Mouse (Mus musculus): Measurements from ENCODE around the gene Irak2.

Irak2 gene

GRCm38 (mm10) chr6:113638302-113639040 is at the start of gene Irak2:
Gene Irak2, plus strand, starts transcription at chr6:113638467.
- DNase-seq (ENCODE audit: low read depth) = peak; percentile 98

- DNase-seq (ENCODE audit: low read depth) = no peak
Observed at GRCm38 (mm10) chr6:113592637-113593036, 45.6 kb upstream of the Irak2 start.

- DNase-seq (ENCODE audit: low read depth) = no peak
Observed at GRCm38 (mm10) chr6:113597945-113598344, 40.3 kb upstream of the Irak2 start.

DNA sequence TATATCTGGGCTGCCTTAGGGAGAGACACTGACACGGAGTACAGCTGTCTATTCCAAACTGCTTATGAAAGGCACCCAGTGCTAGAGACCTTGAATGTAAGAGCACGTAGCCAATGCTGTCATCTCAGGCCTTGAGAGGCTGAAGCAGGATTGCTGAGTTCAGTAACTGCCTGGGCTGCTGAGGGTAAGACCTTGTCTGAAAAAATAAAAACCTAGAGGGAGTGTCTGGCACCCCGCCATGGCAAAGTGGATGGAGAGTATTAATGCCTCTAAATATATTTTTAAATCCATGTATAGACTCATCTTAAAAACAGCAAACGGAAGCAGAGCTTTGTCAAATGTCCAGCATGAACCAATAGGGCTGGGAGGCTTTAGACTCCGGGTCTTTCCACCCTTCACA is 38.4 kb upstream of the Irak2 start:
- peak; percentile 51 for DNase-seq (ENCODE audit: low read depth)

DNA sequence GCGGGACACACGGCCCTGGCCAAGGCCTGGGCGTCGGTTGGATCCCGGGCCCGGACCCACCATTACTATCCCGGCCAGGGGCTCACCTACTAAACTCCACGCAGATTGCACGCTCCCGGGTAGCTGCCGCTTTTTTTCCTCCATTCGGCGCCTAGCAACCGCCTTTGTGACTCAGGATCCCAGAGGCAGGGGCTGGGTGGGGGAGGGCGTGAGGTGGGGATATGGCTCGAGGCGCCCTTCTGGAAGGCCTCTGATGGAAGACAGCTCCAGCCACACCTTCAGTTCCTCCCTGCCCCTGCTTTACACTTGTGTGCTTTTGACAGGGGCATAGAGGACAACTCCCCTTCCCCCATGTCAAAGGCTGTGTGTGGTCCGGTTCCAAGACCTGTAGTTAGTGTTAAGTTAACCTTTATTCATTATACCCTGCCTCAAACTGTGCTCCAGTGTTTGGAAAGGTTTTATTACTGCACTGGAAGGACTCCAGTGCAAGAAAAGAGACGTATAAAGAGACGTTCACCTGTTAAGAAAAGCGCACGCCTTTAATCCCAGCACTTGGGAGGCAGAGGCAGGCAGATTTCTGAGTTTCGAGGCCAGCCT is 37.6 kb upstream of the Irak2 start, which contains the start of gene Fancd2os:
Gene Fancd2os (minus strand): TSS at position 173 of the 597 bp plus-strand sequence.
- DNase-seq (ENCODE audit: low read depth) = no peak

DNA sequence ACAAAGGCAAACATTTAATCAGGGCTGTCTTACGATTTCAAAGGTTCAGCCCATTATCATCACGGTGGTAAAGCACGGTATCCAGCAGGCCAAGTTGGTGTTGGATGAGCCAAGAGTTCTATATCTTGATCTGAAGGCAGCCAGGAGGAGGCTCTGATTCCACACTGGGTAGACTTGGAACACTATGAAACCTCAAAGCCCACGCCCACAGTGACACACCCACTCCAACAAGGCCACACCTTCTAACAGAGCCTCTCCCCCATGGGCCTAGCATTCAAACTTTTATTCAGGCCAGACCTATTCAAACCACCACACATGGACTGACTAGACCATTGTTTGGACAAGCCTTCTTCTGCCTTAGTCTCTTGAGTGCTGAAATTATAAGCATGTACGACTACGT is 35.4 kb upstream of the Irak2 start:
- DNase-seq (ENCODE audit: low read depth) = peak; percentile 27

- no peak for DNase-seq (ENCODE audit: low read depth)
Observed at GRCm38 (mm10) chr6:113603993-113604392, 34.3 kb upstream of the Irak2 start.

- DNase-seq (ENCODE audit: low read depth) = peak; percentile 99
Observed at GRCm38 (mm10) chr6:113604432-113605223, 33.6 kb upstream of the Irak2 start, which contains the start of gene Brk1. Gene Brk1, plus strand, starts transcription at chr6:113604772.

DNA sequence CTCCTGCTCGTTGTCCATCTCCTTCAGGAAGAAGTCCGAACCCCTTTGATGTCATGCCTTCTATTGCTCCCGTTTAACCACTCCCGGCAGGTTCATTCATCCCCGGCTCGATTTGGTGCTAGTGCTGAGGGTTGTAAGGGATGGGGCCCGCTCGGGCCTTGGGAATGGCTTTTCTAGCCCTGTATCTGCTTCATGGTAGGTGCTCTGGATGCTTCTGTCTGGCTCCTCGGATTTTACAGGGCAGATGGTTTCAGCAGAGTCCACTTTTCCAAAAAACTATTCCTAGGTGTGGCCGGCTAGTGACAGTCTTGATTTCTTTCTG is 33.1 kb upstream of the Irak2 start:
- DNase-seq (ENCODE audit: low read depth) = no peak

DNA sequence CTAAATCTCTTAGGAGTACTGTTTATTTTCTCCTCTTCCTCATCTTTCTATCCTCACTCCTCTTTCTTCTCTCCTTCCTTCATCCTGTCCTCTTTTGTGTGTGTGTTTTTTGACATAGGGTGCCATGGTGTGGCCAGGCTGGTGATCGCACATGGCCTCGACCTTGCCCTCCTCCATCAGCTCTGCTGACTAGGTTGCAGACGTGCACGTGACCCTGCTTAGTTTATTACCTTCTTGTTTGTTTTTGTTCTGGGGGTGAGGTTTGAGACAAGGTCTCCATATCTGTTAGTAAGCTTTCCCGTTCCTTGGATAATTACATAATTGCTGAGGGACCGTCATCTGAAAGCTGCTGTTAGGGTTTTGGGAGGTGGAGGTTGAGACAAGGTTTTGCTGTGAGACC is 29.4 kb upstream of the Irak2 start:
- DNase-seq (ENCODE audit: low read depth) = no peak

GRCm38 (mm10) chr6:113609293-113609692 is 29.0 kb upstream of the Irak2 start:
- DNase-seq (ENCODE audit: low read depth) = no peak

DNA sequence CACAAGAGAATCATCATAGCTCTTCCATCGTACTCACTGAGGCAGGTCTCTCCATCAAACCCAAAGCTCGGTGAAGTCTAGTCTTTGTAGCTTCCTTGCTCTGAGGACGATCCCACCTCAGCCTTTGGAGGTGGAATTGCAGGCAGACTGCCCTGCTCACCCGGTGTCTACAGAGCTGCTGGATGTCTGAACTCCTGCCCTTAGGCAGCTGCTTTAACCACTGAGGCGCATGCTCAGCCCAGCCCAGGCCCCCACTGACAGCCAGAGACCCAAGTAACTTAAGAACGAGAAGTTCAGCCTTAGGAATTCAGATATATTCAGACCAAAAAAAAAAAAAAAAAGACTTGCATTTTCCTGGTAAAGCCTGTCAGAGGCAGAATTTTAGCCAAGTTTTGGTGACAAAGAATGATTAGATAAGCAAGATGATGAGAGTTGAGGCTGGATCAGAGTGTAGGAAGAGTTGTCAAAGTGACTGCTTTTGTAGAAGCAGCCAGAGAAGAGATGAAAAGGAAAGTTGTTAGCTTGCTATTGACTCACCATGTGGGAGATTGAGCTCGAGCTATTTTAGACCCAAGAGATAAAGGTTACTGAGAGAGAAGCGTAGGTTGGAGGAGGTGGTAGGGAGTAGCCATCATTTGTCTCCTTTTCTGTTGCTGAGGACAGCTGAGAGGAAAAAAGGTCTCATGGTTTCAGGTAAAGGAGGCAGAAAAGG is 25.9 kb upstream of the Irak2 start:
- no peak for DNase-seq (ENCODE audit: low read depth)

DNA sequence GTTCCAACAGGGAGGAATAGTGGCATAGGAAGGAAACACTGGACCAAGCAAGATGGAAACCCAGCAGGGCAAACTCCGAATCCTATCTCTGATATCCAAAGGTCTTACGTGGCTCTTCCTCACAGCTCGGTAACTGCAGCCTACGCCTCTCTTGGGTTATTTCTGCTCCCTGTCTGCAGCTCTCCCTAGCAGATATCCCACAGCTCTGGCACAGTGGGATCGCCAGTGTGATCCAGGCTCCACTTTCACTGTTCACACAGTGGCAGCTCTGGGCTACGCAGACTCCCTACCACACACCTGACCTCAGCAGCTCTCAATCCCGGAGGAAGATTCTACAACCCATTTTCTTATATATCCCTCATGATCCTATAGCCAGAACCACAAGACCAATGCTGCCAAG is 24.1 kb upstream of the Irak2 start:
- DNase-seq (ENCODE audit: low read depth) = no peak

GRCm38 (mm10) chr6:113614997-113615396 is 23.3 kb upstream of the Irak2 start:
- DNase-seq (ENCODE audit: low read depth) = no peak

GRCm38 (mm10) chr6:113615489-113615888 is 22.8 kb upstream of the Irak2 start:
- no peak for DNase-seq (ENCODE audit: low read depth)

- DNase-seq (ENCODE audit: low read depth) = no peak
Observed at GRCm38 (mm10) chr6:113623386-113623785, 14.9 kb upstream of the Irak2 start.

GRCm38 (mm10) chr6:113623941-113624751 is 14.1 kb upstream of the Irak2 start, which contains the start of gene Vhl:
Gene Vhl, plus strand, starts transcription at chr6:113623959.
- peak; percentile 94 for DNase-seq (ENCODE audit: low read depth)

GRCm38 (mm10) chr6:113624989-113625770 is 13.1 kb upstream of the Irak2 start:
- DNase-seq (ENCODE audit: low read depth) = peak; percentile 78

DNA sequence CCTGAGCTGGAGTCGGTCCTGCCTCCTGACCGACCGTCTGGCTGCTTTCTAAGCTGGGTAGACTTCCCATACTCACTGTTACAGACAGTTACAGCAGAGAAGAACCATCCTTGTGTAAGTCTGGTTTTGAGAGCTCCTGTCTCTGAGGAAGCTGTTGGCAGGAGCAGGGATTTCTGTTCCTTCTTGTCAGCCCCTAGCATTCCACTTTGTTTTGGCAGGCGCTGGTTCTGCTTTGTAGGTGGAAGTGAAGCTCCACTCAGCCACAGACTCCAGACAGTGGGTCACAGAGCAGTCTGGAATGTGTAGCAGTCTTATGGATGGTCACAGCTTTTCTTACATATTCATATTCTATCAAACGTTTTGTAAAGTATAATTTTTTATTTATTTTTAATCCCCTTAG is 7.9 kb upstream of the Irak2 start:
- no peak for DNase-seq (ENCODE audit: low read depth)

GRCm38 (mm10) chr6:113632863-113633262 is 5.4 kb upstream of the Irak2 start:
- DNase-seq (ENCODE audit: low read depth) = no peak

DNA sequence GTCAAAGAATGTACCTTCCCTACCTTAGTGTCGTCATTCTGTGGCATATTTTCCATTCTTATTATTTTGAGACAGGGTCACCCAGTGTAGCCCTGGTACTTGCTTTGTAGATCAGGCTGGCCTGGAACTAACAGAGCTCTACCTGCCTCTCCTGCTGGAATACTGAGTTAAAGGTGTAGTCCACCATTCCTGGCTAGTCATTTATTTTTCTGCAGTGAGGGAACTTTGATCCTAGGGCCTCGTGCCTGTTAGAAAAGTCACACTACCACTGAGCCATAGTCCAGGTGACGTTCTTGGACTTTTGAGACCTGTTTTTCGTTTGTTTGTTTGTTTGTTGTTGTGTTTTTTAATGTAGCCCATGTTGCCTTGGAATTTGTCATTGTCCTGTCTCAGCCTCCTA is 934 bp downstream of the Irak2 start:
- no peak for DNase-seq (ENCODE audit: low read depth)

All from NIH3T3 (cell line).